Mouse (Mus musculus) common myeloid progenitor, adult 5-6 weeks (primary cell): ENCODE measurements around the gene Ascl3. TPM values are rescaled to one million over a fixed set of nuclear protein-coding genes. Genes with fewer than 3 reads are reported as not detected.

Source experiments
- ATAC-seq: replicated peaks from 2 replicates; pipeline ENCODE4 v1.8.0; 2016; ENCODE audit warnings: low read depth, mild to moderate bottlenecking, moderate TSS enrichment, inconsistent platforms; ENCODE audit not compliant: poor library complexity, severe bottlenecking
- total RNA-seq: library from RNA; stranded (forward); fragments of 200-1000, 187-1606 nt; gene quantifications from 2 replicates; pipeline ENCODE4 v1.2.3, GENCODE M21; 2017

Ascl3 gene
- total RNA-seq, 1 experiment from 2014 or later: not detected

- no peak for ATAC-seq
These were observed 18.0 kb downstream of the Ascl3 start for GRCm38 (mm10) chr7:109713434-109713982.

GRCm38 (mm10) chr7:109712198-109712597, 19.3 kb downstream of the Ascl3 start:
- no peak for ATAC-seq

- ATAC-seq: no peak
These were observed 21.5 kb downstream of the Ascl3 start for GRCm38 (mm10) chr7:109710069-109710468.

GRCm38 (mm10) chr7:109708961-109709382, 22.6 kb downstream of the Ascl3 start:
- ATAC-seq: no peak

- peak; percentile 40; the same call in 1 of the 2 replicates for ATAC-seq
These were observed 24.3 kb downstream of the Ascl3 start for GRCm38 (mm10) chr7:109707023-109707785.

- ATAC-seq: no peak
These were observed 27.1 kb downstream of the Ascl3 start for GRCm38 (mm10) chr7:109704461-109704860.

- no peak for ATAC-seq
These were observed 27.5 kb downstream of the Ascl3 start for GRCm38 (mm10) chr7:109704016-109704377.

- ATAC-seq: peak; percentile 93
These were observed 28.1 kb downstream of the Ascl3 start, which contains the start of the genes St5 and Akip1 for GRCm38 (mm10) chr7:109703190-109704015. St5 (minus strand) TSS chr7:109703605. Akip1 (plus strand) TSS chr7:109703690.

GRCm38 (mm10) chr7:109702721-109703120, 28.8 kb downstream of the Ascl3 start:
- no peak for ATAC-seq

- no peak for ATAC-seq
These were observed 31.3 kb downstream of the Ascl3 start for GRCm38 (mm10) chr7:109700213-109700612.

GRCm38 (mm10) chr7:109695339-109695726, 36.2 kb downstream of the Ascl3 start:
- ATAC-seq: no peak

GRCm38 (mm10) chr7:109694576-109695338, 36.8 kb downstream of the Ascl3 start:
- no peak for ATAC-seq

GRCm38 (mm10) chr7:109690961-109691360, 40.6 kb downstream of the Ascl3 start:
- ATAC-seq: no peak

- no peak for ATAC-seq
These were observed 41.4 kb downstream of the Ascl3 start for GRCm38 (mm10) chr7:109690101-109690500.

GRCm38 (mm10) chr7:109686585-109687128, 44.9 kb downstream of the Ascl3 start:
- ATAC-seq: no peak

- no peak for ATAC-seq
These were observed 50.6 kb downstream of the Ascl3 start for GRCm38 (mm10) chr7:109680879-109681278.

- no peak for ATAC-seq
These were observed 51.2 kb downstream of the Ascl3 start for GRCm38 (mm10) chr7:109680284-109680683.
